Mouse (Mus musculus): ENCODE measurements around the gene Stil.

DNA sequence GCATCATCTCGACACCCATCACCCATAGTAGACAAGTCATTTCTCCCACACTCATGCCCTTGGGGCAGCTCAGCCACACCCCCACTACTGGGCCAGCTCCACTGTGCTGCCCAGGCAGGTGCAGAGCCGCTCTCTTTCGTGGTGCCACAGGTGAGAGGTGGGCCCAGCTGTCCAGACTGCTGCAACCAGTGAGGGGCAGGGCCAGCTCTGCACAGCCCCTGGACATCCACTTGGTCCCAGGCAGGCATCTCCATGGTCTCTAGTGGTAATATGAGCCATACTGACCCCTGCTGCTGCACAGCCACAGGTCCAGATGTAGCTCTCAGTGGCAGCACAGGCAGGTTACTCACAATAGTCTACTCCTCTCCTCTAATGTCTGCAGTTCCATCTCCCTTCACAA, 46.8 kb upstream of the Stil start:
- TF ChIP-seq FLI1 (IDR thresholded peaks at IDR 0.05; ENCODE audit: low read length), result no peak
- no peak for TF ChIP-seq GATA1 (IDR thresholded peaks at IDR 0.05; ENCODE audit: borderline replicate concordance, low read length)

Data from megakaryocyte, embryonic 14.5 days (primary cell).